Mouse (Mus musculus) spleen, postnatal 4 days (tissue): Measurements from ENCODE around the gene Cyp2c67.
"Not testable (repeated sequence)": the region's sequence is repeated elsewhere in the genome, so short reads cannot be mapped to it uniquely, and the experiment has no call there.

Experiments
- DNase-seq, 2 experiments: peaks; one replicate each; pipeline ENCODE4 v3.0.0; 2022; ENCODE audit warnings: low spot score in 2 of 2

Cyp2c67 gene

GRCm38 (mm10) chr19:39648938-39649337 lies at the start of gene Cyp2c67:
Gene Cyp2c67, minus strand, starts transcription at chr19:39649051.
- no peak for DNase-seq

- not testable (repeated sequence) for DNase-seq
Measured at GRCm38 (mm10) chr19:39665650-39666049, 16.8 kb upstream of the Cyp2c67 start.

GRCm38 (mm10) chr19:39652381-39652780 lies 3.5 kb upstream of the Cyp2c67 start:
- DNase-seq: no peak

GRCm38 (mm10) chr19:39647519-39647918 lies 1.3 kb downstream of the Cyp2c67 start:
- no peak for DNase-seq

- not testable (repeated sequence) for DNase-seq
Measured at GRCm38 (mm10) chr19:39644551-39644950, 4.3 kb downstream of the Cyp2c67 start.
